Mouse (Mus musculus) CD4-positive, CD25-positive, alpha-beta regulatory T cell, adult 4 months (primary cell): ENCODE data around the gene Olfr1048. TPM values are rescaled to one million over a fixed set of nuclear protein-coding genes. Genes with fewer than 3 reads are reported as not detected.
"Not testable (repeated sequence)": the region's sequence is repeated elsewhere in the genome, so short reads cannot be mapped to it uniquely, and the experiment has no call there.

Experiments
- ATAC-seq: one replicate; pipeline ENCODE4 v1.8.0; 2017
- polyA plus RNA-seq, 2 experiments: library from polyadenylated mRNA; unstranded; fragments of 100-300 nt; shearing (Covaris generic); gene quantifications; one replicate each; pipeline ENCODE4 v1.2.1; 2017

Olfr1048 gene
- not detected for polyA plus RNA-seq

GRCm38 (mm10) chr2:86240189-86240588 is at the start of gene Olfr1048:
Olfr1048 (minus strand) TSS chr2:86240289.
- ATAC-seq = no peak

GRCm38 (mm10) chr2:86278988-86279387 is 38.9 kb upstream of the Olfr1048 start, which contains the start of gene Olfr1051:
Olfr1051 (minus strand) TSS chr2:86279088.
- ATAC-seq = not testable (repeated sequence)

GRCm38 (mm10) chr2:86258228-86258627 is 18.1 kb upstream of the Olfr1048 start, which contains the start of gene Olfr1049:
Olfr1049 (minus strand) TSS chr2:86258328.
- ATAC-seq = not testable (repeated sequence)

GRCm38 (mm10) chr2:86231301-86231700 is 8.8 kb downstream of the Olfr1048 start, which contains the start of gene Olfr1047:
Olfr1047 (minus strand) TSS chr2:86231401.
- ATAC-seq = no peak

- ATAC-seq = no peak
Observed at GRCm38 (mm10) chr2:86219214-86219613, 20.9 kb downstream of the Olfr1048 start, which contains the start of gene Olfr1046. Olfr1046 (minus strand) TSS chr2:86219314.

- ATAC-seq = no peak
Observed at GRCm38 (mm10) chr2:86202909-86203308, 37.2 kb downstream of the Olfr1048 start, which contains the start of gene Olfr1045. Olfr1045 (minus strand) TSS chr2:86203009.

- no peak for ATAC-seq
Observed at GRCm38 (mm10) chr2:86195863-86196262, 44.2 kb downstream of the Olfr1048 start.

GRCm38 (mm10) chr2:86185583-86185982 is 54.5 kb downstream of the Olfr1048 start, which contains the start of gene Olfr52:
Olfr52 (minus strand) TSS chr2:86185683.
- no peak for ATAC-seq

Other genes with a start within 250 kb of the Olfr1048 start
- not detected for gene Olfr1031, start 250.0 kb downstream of the Olfr1048 start, polyA plus RNA-seq
- not detected for gene Olfr1032, start 234.7 kb downstream of the Olfr1048 start, polyA plus RNA-seq
- gene Olfr1033, start 219.7 kb downstream of the Olfr1048 start, polyA plus RNA-seq = not detected
- not detected for gene Olfr1034, start 194.4 kb downstream of the Olfr1048 start, polyA plus RNA-seq
- gene Olfr1036, start 166.3 kb downstream of the Olfr1048 start, polyA plus RNA-seq = not detected
- gene Olfr1037, start 152.9 kb downstream of the Olfr1048 start, polyA plus RNA-seq = not detected
- gene Olfr1039, start 104.4 kb downstream of the Olfr1048 start, polyA plus RNA-seq = not detected
- gene Olfr1040, start 93.6 kb downstream of the Olfr1048 start, polyA plus RNA-seq = not detected
- not detected for gene Olfr1042, start 78.5 kb downstream of the Olfr1048 start, polyA plus RNA-seq
- not detected for gene Olfr1043, start 72.8 kb downstream of the Olfr1048 start, polyA plus RNA-seq
- gene Olfr1044, start 62.5 kb downstream of the Olfr1048 start, polyA plus RNA-seq = not detected
- not detected for gene Olfr52, start 54.6 kb downstream of the Olfr1048 start, polyA plus RNA-seq
- not detected for gene Olfr1045, start 37.3 kb downstream of the Olfr1048 start, polyA plus RNA-seq
- gene Olfr1046, start 21.0 kb downstream of the Olfr1048 start, polyA plus RNA-seq = not detected
- not detected for gene Olfr1047, start 8.9 kb downstream of the Olfr1048 start, polyA plus RNA-seq
- not detected for gene Olfr1049, start 18.0 kb upstream of the Olfr1048 start, polyA plus RNA-seq
- gene Olfr1051, start 38.8 kb upstream of the Olfr1048 start, polyA plus RNA-seq = not detected
- gene Olfr1052, start 52.2 kb upstream of the Olfr1048 start, polyA plus RNA-seq = under 1 TPM in 1 of 2 experiments, not detected in 1; 0.48 TPM
- gene Olfr1053, start 75.0 kb upstream of the Olfr1048 start, polyA plus RNA-seq = not detected
- gene Olfr1054, start 95.1 kb upstream of the Olfr1048 start, polyA plus RNA-seq = not detected
- gene Olfr1055, start 110.0 kb upstream of the Olfr1048 start, polyA plus RNA-seq = not detected
- gene Olfr1056, start 122.2 kb upstream of the Olfr1048 start, polyA plus RNA-seq = not detected
- not detected for gene Olfr1057, start 138.1 kb upstream of the Olfr1048 start, polyA plus RNA-seq
- not detected for gene Olfr1058, start 148.3 kb upstream of the Olfr1048 start, polyA plus RNA-seq
- not detected for gene Olfr1061, start 173.8 kb upstream of the Olfr1048 start, polyA plus RNA-seq
- not detected for gene Olfr1062, start 186.5 kb upstream of the Olfr1048 start, polyA plus RNA-seq
- not detected for gene Olfr1065, start 210.3 kb upstream of the Olfr1048 start, polyA plus RNA-seq
- not detected for gene Olfr1066, start 216.0 kb upstream of the Olfr1048 start, polyA plus RNA-seq
- gene Olfr228, start 247.1 kb upstream of the Olfr1048 start, polyA plus RNA-seq = not detected